Mouse (Mus musculus) hindbrain, embryonic 16.5 days (tissue): ENCODE results near the gene Samd1. TPM values are rescaled to one million over a fixed set of nuclear protein-coding genes. Genes with fewer than 3 reads are reported as not detected.

Experiments
- ATAC-seq: fragments of 200-750 bp; cut with Nextera tagmentation; 2 replicates; pipeline ENCODE4 v1.8.0; 2017; ENCODE audit warnings: moderate TSS enrichment, moderate library complexity
- H3K27ac ChIP-seq: fragments of 300-500 bp; sonication (generic); 2 replicates; pipeline ENCODE4 v1.5.1; 2014; ENCODE audit warnings: low read depth, mild to moderate bottlenecking, control low read depth, low read length, moderate library complexity
- H3K27me3 ChIP-seq: fragments of 300-500 bp; sonication (generic); replicated peaks from 2 replicates; pipeline ENCODE4 v1.6.1; 2014; ENCODE audit warnings: low read length; ENCODE audit not compliant: control insufficient read depth, insufficient read depth
- H3K36me3 ChIP-seq: fragments of 300-500 bp; sonication (generic); 2 replicates; pipeline ENCODE4 v1.6.1; 2014; ENCODE audit warnings: mild to moderate bottlenecking, low read length, moderate library complexity, mixed read lengths; ENCODE audit not compliant: control insufficient read depth, insufficient read depth
- H3K4me1 ChIP-seq: fragments of 300-500 bp; sonication (generic); 2 replicates; pipeline ENCODE4 v1.6.1; 2014; ENCODE audit warnings: low read depth, low read length; ENCODE audit not compliant: control insufficient read depth, insufficient read depth
- H3K4me2 ChIP-seq: fragments of 300-500 bp; sonication (generic); 2 replicates; pipeline ENCODE4 v1.6.1; 2014; ENCODE audit warnings: mild to moderate bottlenecking, low read length, control low read depth, moderate library complexity
- H3K4me3 ChIP-seq: fragments of 300-500 bp; sonication (generic); 2 replicates; pipeline ENCODE4 v1.5.1; 2014; ENCODE audit warnings: mild to moderate bottlenecking, low read length, control low read depth, moderate library complexity
- H3K9ac ChIP-seq: fragments of 300-500 bp; sonication (generic); 2 replicates; pipeline ENCODE4 v1.6.1; 2014; ENCODE audit warnings: low read depth, mild to moderate bottlenecking, control low read depth, low read length, moderate library complexity
- H3K9me3 ChIP-seq: fragments of 300-500 bp; sonication (generic); 2 replicates; pipeline ENCODE4 v1.6.1; 2014; ENCODE audit warnings: mild to moderate bottlenecking, low read length, moderate library complexity; ENCODE audit not compliant: control insufficient read depth
- WGBS: fragments of 180-500 bp; shearing (Covaris S2); extraction: QIAGEN DNeasy Blood & Tissue Kit; methylation state at CpG from one replicate; pipeline ENCODE4 v1.1.7; 2014; 5-methylcytosine and 5-hydroxymethylcytosine counted together
- polyA plus RNA-seq: library from polyadenylated mRNA; unstranded; fragments of >200 nt; fragmentation: Nextera tagmentation; extraction: Ambion mirVana; gene quantifications from 2 replicates; pipeline ENCODE4 v1.2.1, GENCODE M21; 2015

Gene Samd1
- 5.9 and 6.2 TPM in 2 replicates for polyA plus RNA-seq

GRCm38 (mm10) chr8:83997511-83998141 is at the start of gene Samd1:
TSS of gene Samd1 (plus strand) at chr8:83997672.
- H3K27ac ChIP-seq: peak within 1 kb of the TSS; percentile 93
- no peaks in the 10 kb centered on the region; the same call in 1 of the 2 replicates for H3K36me3 ChIP-seq
- peak within 1 kb of the TSS; percentile 87 for H3K9ac ChIP-seq
- H3K4me2 ChIP-seq: peak within 1 kb of the TSS; percentile 87
- H3K4me1 ChIP-seq: peaks cover 15% of the 10 kb centered on the region
- H3K9me3 ChIP-seq: no peaks in the 10 kb centered on the region
- peak within 1 kb of the TSS; percentile 82 for H3K4me3 ChIP-seq
- ATAC-seq: peak; percentile 22
- H3K27me3 ChIP-seq: no peaks in the 10 kb centered on the region; the same call in 1 of the 2 replicates
- under 1% methylated on average over 45 of the region's 112 CpGs for WGBS

- peaks cover 6% of the 10 kb centered on the region for H3K4me1 ChIP-seq
- peak overlapping the region; percentile 57 for H3K4me3 ChIP-seq
- no peaks in the 10 kb centered on the region for H3K36me3 ChIP-seq
- 3% methylated on average over 14 of the region's 14 CpGs for WGBS
- peak overlapping the region; percentile 58 for H3K9ac ChIP-seq
- peak overlapping the region; percentile 79 for H3K4me2 ChIP-seq
- no peaks in the 10 kb centered on the region for H3K9me3 ChIP-seq
- no peaks in the 10 kb centered on the region for H3K27me3 ChIP-seq
- peak overlapping the region; percentile 76 for H3K27ac ChIP-seq
- no peak for ATAC-seq
Observed at GRCm38 (mm10) chr8:83954749-83955105, 42.7 kb upstream of the Samd1 start.

GRCm38 (mm10) chr8:83955106-83955957 is 42.1 kb upstream of the Samd1 start, which contains the start of the genes Gm10644 and Asf1b:
TSS of gene Gm10644 (minus strand) at chr8:83955205.
TSS of gene Asf1b (plus strand) at chr8:83955507.
- Histone ChIP-seq H3K4me3 (peak within 1 kb of the TSS; percentile 57), H3K9ac (peak within 1 kb of the TSS; percentile 58), H3K27me3 (no peaks in the 10 kb centered on the region), H3K27ac (peak within 1 kb of the TSS; percentile 76), H3K4me2 (peak within 1 kb of the TSS; percentile 79), H3K9me3 (no peaks in the 10 kb centered on the region), H3K4me1 (peaks cover 6% of the 10 kb centered on the region), H3K36me3 (no peaks in the 10 kb centered on the region)
- ATAC-seq: peak; percentile 100
- under 1% methylated on average over 66 of the region's 75 CpGs for WGBS

GRCm38 (mm10) chr8:83955958-83956218 is 41.6 kb upstream of the Samd1 start:
- Histone ChIP-seq H3K4me1 (peaks cover 6% of the 10 kb centered on the region), H3K27ac (no peak overlapping the region), H3K4me3 (peak overlapping the region; percentile 57), H3K9ac (peak overlapping the region; percentile 37), H3K27me3 (no peaks in the 10 kb centered on the region), H3K9me3 (no peaks in the 10 kb centered on the region), H3K4me2 (peak overlapping the region; percentile 79), H3K36me3 (no peaks in the 10 kb centered on the region)
- no peak for ATAC-seq
- WGBS: 1% methylated on average over 15 of the region's 15 CpGs

GRCm38 (mm10) chr8:83956789-83957188 is 40.7 kb upstream of the Samd1 start:
- peak overlapping the region; percentile 79 for H3K4me2 ChIP-seq
- H3K27me3 ChIP-seq: no peaks in the 10 kb centered on the region
- no peaks in the 10 kb centered on the region for H3K9me3 ChIP-seq
- no peak overlapping the region for H3K9ac ChIP-seq
- peaks cover 6% of the 10 kb centered on the region for H3K4me1 ChIP-seq
- no peaks in the 10 kb centered on the region for H3K36me3 ChIP-seq
- ATAC-seq: no peak
- H3K27ac ChIP-seq: no peak overlapping the region
- H3K4me3 ChIP-seq: no peak overlapping the region; the same call in 1 of the 2 replicates
- 14% methylated on average over 1 of the region's 1 CpGs for WGBS

GRCm38 (mm10) chr8:83964015-83964765 is 33.3 kb upstream of the Samd1 start:
- 88% methylated on average over 5 of the region's 5 CpGs for WGBS
- Histone ChIP-seq H3K36me3 (no peaks in the 10 kb centered on the region), H3K9ac (no peak overlapping the region), H3K4me2 (no peak overlapping the region), H3K4me3 (no peak overlapping the region), H3K27ac (no peak overlapping the region), H3K27me3 (no peaks in the 10 kb centered on the region), H3K9me3 (no peaks in the 10 kb centered on the region), H3K4me1 (no peaks in the 10 kb centered on the region)
- no peak for ATAC-seq

- Histone ChIP-seq H3K9ac (no peak overlapping the region), H3K4me3 (no peak overlapping the region), H3K9me3 (no peaks in the 10 kb centered on the region), H3K4me2 (no peak overlapping the region), H3K4me1 (peaks cover 5% of the 10 kb centered on the region), H3K27ac (no peak overlapping the region), H3K27me3 (no peaks in the 10 kb centered on the region), H3K36me3 (no peaks in the 10 kb centered on the region)
- 96% methylated on average over 7 of the region's 7 CpGs for WGBS
- no peak for ATAC-seq
Observed at GRCm38 (mm10) chr8:83967701-83968100, 29.8 kb upstream of the Samd1 start.

- H3K36me3 ChIP-seq: no peaks in the 10 kb centered on the region
- ATAC-seq: no peak
- 88% methylated on average over 4 of the region's 4 CpGs for WGBS
- H3K4me1 ChIP-seq: peaks cover 16% of the 10 kb centered on the region
- H3K9me3 ChIP-seq: no peaks in the 10 kb centered on the region
- no peaks in the 10 kb centered on the region for H3K27me3 ChIP-seq
- H3K4me3 ChIP-seq: no peak overlapping the region
- no peak overlapping the region for H3K27ac ChIP-seq
- no peak overlapping the region for H3K4me2 ChIP-seq
- H3K9ac ChIP-seq: no peak overlapping the region
Observed at GRCm38 (mm10) chr8:83971121-83971520, 26.4 kb upstream of the Samd1 start.

GRCm38 (mm10) chr8:83971661-83972060 is 25.8 kb upstream of the Samd1 start:
- no peak for ATAC-seq
- H3K27me3 ChIP-seq: no peaks in the 10 kb centered on the region
- no peaks in the 10 kb centered on the region for H3K9me3 ChIP-seq
- 76% methylated on average over 6 of the region's 6 CpGs for WGBS
- H3K27ac ChIP-seq: no peak overlapping the region; the same call in 1 of the 2 replicates
- H3K9ac ChIP-seq: peak overlapping the region; percentile 88
- H3K36me3 ChIP-seq: no peaks in the 10 kb centered on the region
- H3K4me1 ChIP-seq: peaks cover 17% of the 10 kb centered on the region
- H3K4me2 ChIP-seq: peak overlapping the region; percentile 76
- peak overlapping the region; percentile 93 for H3K4me3 ChIP-seq
